Mouse (Mus musculus) T-helper 2 cell (primary cell): ENCODE results near the gene Dhrs3.

Source experiments
- in situ Hi-C: fragments of 300-600 bp; cut with MboI, MseI; formaldehyde crosslinking; loops from one replicate; pipeline ENCODE4 v1.15.1; 2025; ENCODE audit warnings: high pct_unique_total_duplicates

The Dhrs3 gene

DNA sequence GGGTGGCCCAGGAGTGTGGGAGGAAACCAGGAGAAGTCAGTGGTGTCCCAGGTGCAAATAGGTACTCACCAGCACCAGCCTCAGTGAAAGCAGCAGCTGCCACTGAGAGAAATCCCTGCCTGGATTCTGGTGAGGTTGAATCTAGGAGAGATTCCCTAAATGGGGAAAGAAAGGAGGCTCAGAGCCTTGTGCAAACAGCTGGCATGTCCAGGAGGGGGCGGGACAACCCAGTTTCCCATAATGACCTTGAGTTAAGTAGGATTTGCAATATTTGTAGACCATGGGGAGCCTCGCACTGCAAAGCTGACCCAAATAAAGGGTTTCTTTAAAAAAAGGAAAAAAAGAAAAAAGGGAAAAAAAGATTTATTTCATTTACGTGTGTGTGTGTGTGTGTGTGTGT, 3.7 kb downstream of the Dhrs3 start:
- in situ Hi-C loops: loop anchor here (10.0 kb wide), 1 partner anchor 418 kb away; the partner anchor contains the start of gene Tnfrsf8

DNA sequence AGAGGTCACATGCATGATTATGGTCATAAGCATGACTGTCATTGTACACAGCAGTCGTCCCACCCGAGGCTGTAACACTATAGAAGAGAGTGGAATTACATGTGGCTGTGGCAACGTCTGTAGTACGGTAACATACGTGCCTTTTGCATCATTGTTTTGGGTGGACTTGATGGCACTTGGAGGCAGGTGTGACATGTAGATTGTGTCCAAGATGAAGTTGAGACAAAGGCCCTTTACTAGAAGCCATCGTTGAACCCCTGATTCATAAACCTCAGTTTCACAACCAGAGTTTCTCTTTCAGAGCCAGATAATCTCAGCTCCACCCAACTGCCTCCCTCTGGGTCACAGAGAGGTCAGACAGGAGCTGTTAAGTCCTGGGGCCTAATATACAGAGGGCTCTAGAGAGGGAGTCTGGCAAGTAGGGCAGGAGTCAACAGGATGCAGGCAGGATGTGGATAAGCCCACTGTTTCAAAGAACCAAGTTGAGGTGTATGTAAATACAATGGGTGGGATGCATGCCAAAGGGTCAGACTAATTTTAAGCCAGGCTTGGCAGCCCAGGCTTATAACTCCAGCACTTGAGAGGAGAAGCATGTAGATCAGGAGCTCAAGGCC, 5.5 kb downstream of the Dhrs3 start:
- in situ Hi-C loops: loop anchor here (10.0 kb wide), 1 partner anchor 417 kb away; the partner anchor contains the start of gene Tnfrsf8

DNA sequence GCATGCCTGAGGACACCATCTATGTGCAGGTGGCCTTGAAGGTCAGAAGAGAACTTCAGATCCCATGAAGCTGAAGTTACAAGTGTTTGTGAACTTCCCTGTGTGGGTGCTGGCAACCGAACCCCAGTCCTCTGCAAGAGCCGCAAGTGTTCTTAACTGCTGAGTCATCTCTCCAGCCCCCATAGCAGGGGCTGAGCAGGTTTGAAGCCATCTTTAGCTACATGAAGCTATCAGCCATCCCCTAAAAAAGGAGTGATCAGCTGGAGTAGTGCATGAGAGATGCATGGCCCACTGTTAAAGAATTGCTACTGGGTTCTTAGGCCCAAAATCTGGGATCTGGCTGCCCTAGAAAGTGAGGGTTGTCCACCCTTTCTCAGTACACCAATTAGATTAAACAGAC, 6.1 kb downstream of the Dhrs3 start:
- in situ Hi-C loops: loop anchor here (10.0 kb wide), 1 partner anchor 416 kb away; the partner anchor contains the start of gene Tnfrsf8

DNA sequence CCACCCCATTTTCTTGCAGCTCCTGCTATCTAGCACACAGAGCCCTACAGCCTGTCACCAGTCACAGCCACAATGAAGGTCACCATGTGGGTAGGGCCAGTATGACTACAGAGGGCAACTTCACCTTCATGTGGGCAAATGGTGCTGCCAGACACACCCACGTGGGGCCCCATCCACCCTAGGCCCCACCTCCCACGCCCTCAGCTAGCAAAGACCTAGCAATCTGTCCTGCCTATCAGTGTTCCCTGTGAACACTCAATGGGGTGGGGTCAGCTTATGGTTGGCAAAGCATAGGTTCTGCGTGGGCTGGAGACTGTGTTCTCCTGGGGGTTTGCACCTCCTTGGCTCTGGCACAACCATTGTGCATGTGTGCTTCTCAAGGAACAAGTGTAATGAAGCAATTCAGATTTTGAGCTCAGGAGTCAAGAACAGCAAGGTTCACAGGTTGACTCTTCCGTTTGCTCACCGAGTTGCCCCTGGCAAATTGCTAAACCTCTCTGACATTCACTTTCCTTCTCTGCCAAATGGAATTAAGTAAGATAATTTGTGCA, 9.0 kb downstream of the Dhrs3 start:
- in situ Hi-C loops: loop anchor here (5.0 kb wide), 1 partner anchor 91 kb away; no protein-coding TSS in a partner anchor

DNA sequence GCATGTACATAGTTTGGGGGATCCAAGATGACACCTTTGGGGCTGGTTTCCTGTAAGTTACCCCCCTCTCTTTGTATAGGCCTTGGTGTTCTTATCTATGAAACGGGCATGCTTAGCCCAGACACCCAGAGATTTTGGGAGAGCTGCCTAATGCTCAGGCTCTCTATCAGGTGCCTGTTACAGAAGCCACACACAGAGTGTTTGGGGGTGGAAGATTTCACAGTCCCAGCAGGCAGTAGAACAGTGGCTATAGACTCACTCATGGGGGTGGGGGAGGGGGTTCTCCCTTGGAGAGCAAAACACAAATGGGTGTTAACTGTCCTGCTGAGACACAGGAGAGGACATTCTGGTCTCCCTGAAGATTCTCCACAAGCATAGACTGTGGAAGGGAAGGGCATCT, 10.5 kb downstream of the Dhrs3 start:
- in situ Hi-C loops: loop anchor here (5.0 kb wide), 1 partner anchor 89 kb away; no protein-coding TSS in a partner anchor

DNA sequence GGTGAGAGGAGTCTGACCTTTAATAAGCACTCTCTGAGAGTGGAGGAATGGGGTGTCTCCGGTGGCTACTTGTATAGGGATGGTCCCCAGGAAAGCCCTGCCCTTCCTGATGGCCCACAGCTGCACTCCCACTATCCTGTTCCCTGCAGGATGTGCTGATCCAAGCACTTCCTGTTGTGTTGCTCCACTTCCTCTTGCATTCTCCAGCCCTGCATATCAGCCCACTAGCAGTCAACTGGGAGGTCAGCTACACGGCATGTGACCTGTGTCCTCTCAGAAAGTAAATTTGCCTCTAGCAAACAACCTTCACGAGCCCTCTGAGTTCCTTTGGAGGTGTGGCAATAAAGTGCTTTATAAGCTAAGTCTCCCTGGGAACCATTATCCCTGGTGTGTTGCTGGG, 11.3 kb downstream of the Dhrs3 start:
- in situ Hi-C loops: loop anchor here (5.0 kb wide), 1 partner anchor 88 kb away; no protein-coding TSS in a partner anchor

DNA sequence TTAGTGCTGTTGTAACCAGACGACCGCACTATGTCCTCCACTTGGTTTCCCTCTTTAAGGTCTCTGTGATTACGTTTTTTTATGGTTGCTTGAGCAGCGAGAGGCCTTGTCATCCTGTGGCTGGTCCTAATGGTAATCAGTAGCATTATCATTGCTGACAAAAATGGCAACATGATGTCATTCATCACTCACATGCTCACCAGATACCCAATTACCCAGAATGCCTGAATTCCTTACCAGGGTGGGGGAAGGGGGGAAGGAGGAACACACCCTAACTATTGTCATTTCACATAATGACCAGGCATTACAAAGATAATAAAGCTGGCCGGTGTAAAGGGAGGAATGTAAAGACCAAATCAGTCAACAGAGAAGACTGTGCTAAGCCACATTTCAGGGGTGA, 12.5 kb downstream of the Dhrs3 start:
- in situ Hi-C loops: no loop called here

DNA sequence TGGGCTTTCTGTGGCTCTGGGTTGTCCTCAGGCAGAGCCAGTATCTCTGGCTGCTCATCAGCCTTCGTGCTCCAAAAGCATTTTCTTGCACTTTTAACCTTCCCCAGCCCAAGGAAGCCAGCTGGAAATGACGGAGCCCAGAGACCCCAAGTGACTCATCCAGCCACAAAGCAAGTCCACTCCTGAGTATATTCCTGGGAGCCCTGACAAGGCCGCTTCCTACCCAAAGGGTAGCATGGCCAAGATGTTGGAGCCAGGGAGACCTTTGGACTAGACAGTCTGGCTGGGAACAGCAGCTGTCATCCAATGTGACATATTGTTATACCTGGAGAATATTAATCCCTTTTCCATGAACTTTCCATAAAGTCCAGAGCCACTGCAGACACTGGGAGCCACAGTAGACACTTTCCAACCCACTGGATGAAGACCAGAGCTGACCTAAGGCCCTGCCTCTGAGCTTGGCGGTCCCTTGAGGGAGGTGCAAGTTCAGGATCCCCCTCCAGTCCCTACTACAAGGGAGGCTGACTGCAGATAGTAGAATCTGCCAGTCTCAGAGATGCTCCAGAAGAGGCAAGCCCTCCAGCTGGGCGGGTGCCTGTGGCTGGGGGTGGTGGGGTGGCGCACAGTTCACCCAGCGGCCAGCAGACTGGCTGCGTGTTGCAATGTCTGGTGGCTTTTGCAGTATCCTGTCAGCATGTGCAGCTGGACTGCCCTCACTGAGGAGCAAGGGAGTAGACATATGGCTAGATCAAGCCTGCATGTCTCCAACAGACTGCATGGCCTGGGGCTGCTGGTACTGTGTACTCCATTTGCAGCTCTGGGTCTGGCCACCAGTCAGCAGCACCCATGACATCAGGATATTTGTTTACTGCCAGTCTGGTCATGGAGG, 13.6 kb downstream of the Dhrs3 start:
- in situ Hi-C loops: no loop called here

DNA sequence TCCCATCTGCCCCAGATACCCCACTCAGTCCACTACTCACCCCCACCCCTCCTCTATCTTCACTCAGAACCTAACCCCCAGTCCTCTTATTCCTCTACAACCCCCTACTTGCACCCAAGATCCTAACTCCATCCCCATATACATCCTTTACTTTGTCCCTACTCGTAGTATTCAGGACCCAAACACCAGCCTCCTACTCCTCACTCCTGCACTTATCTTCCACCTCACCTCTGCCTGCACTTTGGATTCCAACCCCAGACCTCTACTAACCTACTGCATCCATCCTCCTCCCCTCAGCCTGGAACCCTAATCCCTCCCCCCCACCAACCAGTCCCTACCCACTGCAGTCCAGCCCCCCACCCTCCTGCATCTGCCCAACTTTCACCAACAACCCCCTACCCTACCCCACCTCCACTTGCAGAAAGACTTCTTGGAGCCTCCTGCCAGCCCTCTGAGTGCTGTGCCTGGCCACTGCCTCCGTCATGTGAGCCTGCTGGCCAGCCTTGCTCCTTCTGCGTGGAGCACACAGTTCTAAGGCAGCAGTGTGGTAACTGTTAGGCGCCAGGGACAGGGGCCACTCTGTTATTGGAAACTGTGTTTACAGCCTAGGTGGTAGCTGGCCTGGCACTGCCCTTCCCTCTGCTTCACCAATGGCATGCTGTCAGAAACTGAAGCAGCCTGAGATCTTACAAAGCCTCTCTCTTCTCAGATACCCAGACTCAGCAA, 14.5 kb downstream of the Dhrs3 start:
- in situ Hi-C loops: no loop called here

DNA sequence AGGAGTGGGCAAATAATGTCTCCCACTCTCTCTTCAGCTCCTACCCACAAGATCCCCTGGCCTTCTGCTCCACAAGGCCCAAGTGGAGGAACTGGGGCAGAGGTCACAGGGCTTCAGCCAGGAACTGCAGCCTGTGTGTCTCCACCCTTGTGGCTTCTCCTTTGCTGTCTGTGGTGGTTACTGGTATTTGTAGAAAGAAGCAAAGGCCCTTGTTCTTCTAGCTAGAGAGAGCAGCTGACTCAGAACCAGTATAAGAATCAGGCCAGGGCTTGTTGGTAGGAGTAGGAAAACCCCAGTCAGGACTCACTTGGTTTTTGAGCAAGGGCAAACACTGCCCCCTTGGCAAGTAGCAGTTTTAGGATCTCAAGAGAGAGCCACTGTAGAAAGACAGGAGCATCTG, 16.2 kb downstream of the Dhrs3 start:
- in situ Hi-C loops: no loop called here

DNA sequence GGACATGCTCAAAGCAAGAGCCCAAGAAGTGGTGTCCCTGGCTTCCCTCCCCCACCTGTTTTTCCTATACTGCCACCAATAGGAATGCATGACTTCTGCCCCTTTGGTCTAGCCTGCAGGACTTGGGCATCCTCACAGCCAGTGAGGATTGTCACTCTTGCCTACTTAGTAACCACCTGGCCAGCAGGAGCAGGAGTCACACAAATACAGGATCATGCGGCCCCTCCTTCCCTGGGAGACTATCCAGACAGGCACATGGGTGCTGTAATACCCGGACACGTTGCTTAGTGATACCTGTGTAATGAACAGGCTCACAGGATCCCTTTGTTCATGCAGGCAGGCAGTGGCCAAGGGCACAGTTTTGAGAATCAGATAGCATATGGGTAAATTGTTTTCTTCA, 17.7 kb downstream of the Dhrs3 start:
- in situ Hi-C loops: no loop called here

DNA sequence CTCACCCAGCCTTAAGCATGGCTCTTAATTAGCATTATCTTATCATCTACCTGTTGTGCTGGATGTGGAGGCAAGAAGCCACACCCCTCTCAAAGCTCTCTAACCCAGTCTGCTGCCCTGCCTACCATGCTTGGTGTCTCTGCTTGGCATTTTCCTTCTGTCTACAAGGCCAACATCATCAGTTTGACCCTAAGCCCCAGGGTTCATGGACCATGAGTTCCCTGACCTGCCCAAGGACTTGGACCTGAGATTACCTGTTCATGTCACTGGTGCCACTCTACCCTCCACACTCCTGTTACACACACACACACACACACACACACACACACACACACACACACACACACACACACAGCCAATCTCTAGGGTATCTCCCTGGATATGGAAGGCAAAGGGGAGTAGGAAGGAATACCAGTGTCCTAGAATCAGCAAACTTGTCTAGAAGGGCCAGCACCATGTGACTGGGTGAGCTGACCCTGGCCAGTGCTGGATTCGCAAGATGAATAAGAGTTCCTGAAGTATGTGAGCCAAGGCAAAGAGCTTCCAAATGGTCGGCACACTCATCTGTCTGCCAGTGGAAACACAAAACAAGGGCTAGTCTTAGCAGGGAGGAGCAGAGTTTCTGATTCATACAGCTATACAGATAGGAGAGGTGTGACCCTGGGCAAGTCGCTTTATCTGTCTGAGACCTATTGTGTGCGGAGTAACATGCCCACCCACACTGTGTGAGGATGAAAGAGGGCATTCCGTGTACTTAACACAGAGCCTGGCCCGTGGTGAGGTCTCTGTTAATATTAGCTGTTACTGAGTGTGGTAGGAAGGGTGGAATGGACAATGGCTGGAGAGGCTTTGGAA, 20.9 kb downstream of the Dhrs3 start:
- in situ Hi-C loops: no loop called here

DNA sequence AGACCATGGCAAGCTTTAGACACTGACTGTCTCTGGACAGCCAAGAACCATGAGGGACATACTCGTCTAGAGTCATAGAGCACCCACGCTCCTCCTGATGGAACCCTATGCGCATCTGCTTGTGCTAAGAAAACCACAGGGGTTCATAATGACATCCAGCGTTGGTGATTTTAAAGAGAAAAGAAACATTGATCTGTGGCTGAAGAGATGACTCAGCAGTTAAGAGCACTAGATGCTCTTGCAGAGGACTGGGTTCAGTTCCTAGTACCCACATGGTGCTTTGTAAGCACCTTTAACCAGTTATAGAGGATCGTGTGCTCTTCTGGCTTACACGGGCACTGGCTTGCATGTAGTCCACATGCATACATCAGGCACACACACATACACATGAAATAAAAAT, 23.9 kb downstream of the Dhrs3 start:
- in situ Hi-C loops: no loop called here

DNA sequence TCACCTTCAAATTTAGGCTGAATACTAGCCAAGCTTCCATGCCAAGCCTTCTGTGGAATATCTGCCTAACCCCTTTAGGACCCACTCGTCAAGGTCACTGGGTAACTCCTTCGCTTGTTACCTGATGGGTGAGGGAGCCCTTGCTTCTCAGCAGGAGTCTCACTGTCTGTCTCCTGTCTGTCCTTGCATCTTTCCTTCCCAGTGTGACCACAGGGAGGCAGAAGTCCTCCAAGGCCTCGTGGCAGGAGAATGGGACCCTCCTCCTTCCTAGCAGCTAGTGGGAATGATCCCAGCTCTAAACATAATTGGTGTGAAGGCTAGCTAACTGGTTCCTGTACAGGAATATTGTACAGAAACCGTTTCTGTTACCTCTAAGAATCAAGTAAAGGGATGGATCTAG, 24.5 kb downstream of the Dhrs3 start:
- in situ Hi-C loops: no loop called here

DNA sequence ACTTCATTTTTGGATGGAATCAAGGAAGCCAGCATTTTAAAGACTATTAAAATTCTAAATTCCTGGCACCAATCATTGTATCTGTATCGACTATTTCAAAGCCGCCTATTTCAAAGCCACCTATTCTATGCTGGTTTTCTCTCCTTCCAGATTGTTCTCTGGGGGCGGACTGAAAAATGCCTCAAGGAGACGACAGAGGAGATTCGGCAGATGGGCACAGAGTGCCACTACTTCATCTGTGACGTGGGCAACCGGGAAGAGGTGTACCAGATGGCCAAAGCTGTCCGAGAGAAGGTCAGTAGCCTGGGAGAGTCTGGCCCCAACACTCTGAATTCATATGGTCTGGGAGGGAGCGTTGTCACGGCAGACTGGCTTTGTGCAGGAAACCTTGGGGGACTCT, 25.9 kb downstream of the Dhrs3 start:
- in situ Hi-C loops: no loop called here

DNA sequence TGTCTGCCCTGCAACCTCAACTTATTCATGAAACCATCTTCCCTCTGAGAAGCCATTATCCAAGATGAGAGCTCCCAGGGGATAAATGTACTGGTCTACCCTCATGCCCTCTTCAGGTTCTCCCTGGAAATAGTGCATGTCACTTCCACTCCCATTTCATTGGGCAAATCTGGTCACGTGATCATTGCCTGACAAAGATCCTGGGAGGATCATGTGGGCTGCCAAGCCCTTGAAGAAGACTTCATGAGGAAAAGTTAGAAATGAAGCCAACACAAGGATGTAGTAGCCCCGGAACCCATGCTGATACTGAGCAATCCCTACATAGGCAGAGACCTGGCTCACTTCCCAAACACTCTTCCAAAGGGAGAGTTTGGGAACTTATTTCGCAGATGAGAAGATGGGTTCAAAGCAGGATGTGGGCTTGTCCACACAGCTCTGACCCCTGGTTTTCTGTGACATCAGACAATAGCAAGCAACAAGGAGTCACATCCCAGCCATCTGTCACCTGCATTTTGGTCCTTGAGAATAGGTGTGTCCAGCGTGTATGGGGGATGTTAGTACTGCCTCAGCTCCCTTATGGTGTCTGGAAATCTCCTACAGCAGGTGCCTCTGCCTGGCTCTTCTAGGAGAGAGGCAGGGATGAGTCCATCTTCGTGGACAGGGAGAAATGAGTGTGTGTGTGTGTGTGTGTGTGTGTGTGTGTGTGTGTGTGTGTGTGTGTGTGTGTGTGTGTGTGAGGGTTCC, 36.2 kb downstream of the Dhrs3 start:
- in situ Hi-C loops: no loop called here

DNA sequence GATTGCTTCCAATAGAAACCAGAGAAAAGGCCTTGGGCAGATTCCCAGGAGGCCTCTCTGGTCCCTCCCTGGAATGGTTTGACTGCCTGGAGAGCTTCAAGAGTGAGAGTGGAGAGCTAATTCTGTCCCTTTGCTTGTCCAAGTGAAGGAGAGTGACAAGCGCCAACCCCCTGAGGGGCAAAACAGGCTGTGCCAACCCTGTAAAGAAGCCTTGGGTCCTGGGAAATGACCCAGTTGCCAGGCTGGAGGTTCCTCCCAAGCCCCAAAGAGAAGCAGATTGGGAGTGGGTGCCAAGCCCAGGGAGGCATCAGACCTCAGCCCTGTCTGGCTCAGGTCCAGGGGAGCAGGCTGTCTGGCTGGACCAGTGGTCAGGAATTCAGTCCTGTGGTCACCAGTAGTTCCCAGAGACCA, 37.2 kb downstream of the Dhrs3 start:
- in situ Hi-C loops: no loop called here

DNA sequence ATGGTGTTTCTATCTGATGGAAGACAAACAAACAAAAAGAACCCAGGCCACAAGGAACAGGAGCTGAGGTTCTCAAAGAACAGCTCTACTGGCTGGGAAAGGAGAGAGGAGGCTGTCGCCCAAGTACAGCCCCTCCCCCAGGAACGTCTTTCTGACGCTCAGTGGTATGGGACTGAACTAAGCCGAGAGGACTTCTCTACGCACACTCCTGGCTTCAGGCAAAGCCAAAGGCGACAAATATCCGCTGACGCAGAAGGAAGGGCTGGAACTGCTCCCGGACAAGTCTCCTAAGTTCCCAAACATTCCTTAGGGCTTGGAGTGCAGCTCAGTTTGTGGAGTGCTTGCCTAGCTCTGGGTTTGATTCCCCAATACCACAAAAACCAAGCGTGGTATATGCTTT, 37.7 kb downstream of the Dhrs3 start:
- in situ Hi-C loops: no loop called here

DNA sequence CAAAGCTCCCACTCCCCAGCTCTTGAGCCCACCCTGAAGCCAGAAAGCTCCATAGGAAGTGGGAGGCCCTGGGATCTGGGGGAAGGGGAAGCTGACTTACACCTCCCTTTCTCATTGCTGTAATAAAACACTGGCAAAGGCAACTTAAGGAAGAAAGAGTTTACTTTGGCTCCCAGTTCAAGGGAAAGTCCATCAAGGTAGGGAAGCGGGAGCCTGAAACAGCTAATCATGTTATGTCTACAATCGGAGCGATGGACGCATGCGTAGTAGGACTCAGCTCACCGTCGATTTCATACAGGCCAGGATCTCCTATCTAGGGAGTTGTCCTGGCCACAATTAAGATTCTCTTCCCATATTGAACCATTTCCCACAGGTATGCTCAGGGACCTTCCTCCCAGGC, 38.5 kb downstream of the Dhrs3 start:
- in situ Hi-C loops: no loop called here

DNA sequence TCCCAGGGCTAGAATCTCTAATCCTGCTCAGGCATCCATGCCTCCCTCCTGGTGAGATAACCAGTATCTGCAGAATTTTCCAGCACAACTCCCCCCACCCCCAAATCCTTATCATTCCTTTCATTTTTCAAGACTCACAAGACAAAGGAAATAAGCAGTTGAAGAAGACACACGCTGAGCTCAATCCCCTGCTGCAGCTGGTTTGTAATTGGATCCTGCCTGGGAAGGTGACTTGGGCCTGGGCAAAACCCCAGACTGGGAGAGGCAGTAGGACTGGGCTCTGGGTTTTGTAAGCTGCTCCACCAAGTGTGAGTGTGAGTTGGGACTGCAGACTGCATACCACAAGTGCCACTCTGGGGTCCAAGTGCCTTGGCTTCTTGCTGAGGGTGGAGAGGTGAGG, 41.9 kb downstream of the Dhrs3 start:
- in situ Hi-C loops: no loop called here
